Mouse (Mus musculus) neutrophil, adult 5-6 weeks (primary cell): ENCODE measurements around the gene Olfr198. TPM values are rescaled to one million over a fixed set of nuclear protein-coding genes. Genes with fewer than 3 reads are reported as not detected.
"Not testable (repeated sequence)": the region's sequence is repeated elsewhere in the genome, so short reads cannot be mapped to it uniquely, and the experiment has no call there.

Experiments
- ATAC-seq: fragments of 151-379, 151-347 bp; 2 replicates; pipeline ENCODE4 v1.8.0; 2017; ENCODE audit warnings: mild to moderate bottlenecking, moderate TSS enrichment; ENCODE audit not compliant: insufficient number of reproducible peaks, poor library complexity, low FRiP score, severe bottlenecking; ENCODE audit errors: extremely low read depth
- total RNA-seq: library from RNA; stranded (forward); fragments of 200-1000 nt; gene quantifications from 2 replicates; pipeline ENCODE4 v1.2.3, GENCODE M21; 2017

Olfr198 gene
- total RNA-seq: not detected in 2 replicates

- ATAC-seq: not testable (repeated sequence)
Measured at GRCm38 (mm10) chr16:59203433-59203832, at the start of gene Olfr198. Olfr198 (minus strand) TSS chr16:59203533.

DNA sequence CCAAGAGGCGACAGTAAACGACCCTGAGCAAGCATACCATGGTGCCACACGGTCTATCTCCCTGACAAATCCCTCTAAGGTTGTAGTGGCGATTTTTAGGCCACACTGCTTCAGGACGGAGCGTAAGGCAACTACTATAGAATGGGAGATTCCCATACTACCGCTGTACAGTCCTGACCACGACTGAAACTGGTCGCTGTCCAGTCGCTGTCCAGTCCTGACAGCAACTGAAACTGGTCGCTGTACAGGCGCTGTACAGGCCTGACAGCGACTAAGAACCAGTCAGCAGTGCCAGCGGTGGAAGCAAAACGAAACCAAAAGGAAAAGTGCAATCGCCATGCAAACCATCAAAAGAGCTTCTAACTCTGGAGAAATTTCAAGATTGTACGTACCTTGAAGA, 46.4 kb upstream of the Olfr198 start:
- no peak for ATAC-seq

GRCm38 (mm10) chr16:59219667-59220066, 16.3 kb upstream of the Olfr198 start, which contains the start of gene Olfr199:
Olfr199 (minus strand) TSS chr16:59219767.
- not testable (repeated sequence) for ATAC-seq

- ATAC-seq: not testable (repeated sequence)
Measured at GRCm38 (mm10) chr16:59217861-59218260, 14.5 kb upstream of the Olfr198 start.

DNA sequence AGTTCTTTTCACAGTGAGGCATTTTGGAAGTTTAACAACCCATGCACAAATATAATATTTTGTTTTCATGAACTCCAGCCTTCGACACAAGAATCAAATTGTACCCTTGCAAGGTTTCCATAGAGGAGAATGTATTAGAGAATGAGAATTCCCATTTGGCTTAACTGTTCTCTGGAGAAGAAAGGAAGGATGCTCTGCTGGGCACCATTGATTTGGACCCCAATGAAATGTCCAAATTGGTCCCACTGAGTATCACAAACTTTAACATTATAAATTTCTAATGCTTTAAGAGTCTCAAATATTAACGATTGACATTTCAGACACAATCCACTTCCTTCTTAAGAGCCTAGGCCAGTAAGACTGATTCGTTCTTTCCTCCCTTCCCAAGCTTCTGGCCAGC, 33.0 kb downstream of the Olfr198 start, which contains the start of gene Olfr196:
TSS of gene Olfr196 (minus strand) at position 101 of the 400 bp plus-strand sequence.
- no peak for ATAC-seq

GRCm38 (mm10) chr16:59151996-59152395, 51.3 kb downstream of the Olfr198 start:
- ATAC-seq: no peak

Other genes with a start within 250 kb of the Olfr198 start
- not detected in 2 replicates for gene Olfr183, start 208.2 kb downstream of the Olfr198 start, total RNA-seq
- gene Olfr186, start 173.2 kb downstream of the Olfr198 start, total RNA-seq: not detected in 2 replicates
- gene Olfr187, start 163.8 kb downstream of the Olfr198 start, total RNA-seq: not detected in 2 replicates
- gene Olfr190, start 125.5 kb downstream of the Olfr198 start, total RNA-seq: under 0.01 TPM in 1 of 2 replicates, not detected in the other
- gene Olfr191, start 113.7 kb downstream of the Olfr198 start, total RNA-seq: not detected in 2 replicates
- gene Olfr193, start 91.7 kb downstream of the Olfr198 start, total RNA-seq: not detected in 2 replicates
- gene Olfr194, start 82.5 kb downstream of the Olfr198 start, total RNA-seq: 0.12 TPM in 1 of 2 replicates, not detected in the other
- gene Olfr195, start 56.5 kb downstream of the Olfr198 start, total RNA-seq: not detected in 2 replicates
- gene Olfr196, start 33.1 kb downstream of the Olfr198 start, total RNA-seq: not detected in 2 replicates
- not detected in 2 replicates for gene Olfr199, start 16.2 kb upstream of the Olfr198 start, total RNA-seq
- gene Olfr201, start 69.1 kb upstream of the Olfr198 start, total RNA-seq: not detected in 2 replicates
- gene Olfr202, start 83.3 kb upstream of the Olfr198 start, total RNA-seq: not detected in 2 replicates
- gene Olfr203, start 95.3 kb upstream of the Olfr198 start, total RNA-seq: not detected in 2 replicates
- gene Olfr204, start 114.7 kb upstream of the Olfr198 start, total RNA-seq: not detected in 2 replicates
- gene Olfr205, start 127.6 kb upstream of the Olfr198 start, total RNA-seq: not detected in 2 replicates
- gene Olfr206, start 145.7 kb upstream of the Olfr198 start, total RNA-seq: 0.47 TPM in 1 of 2 replicates, not detected in the other
- gene Olfr209, start 160.5 kb upstream of the Olfr198 start, total RNA-seq: not detected in 2 replicates
- gene Gabrr3, start 203.8 kb upstream of the Olfr198 start, total RNA-seq: not detected in 2 replicates